Mouse (Mus musculus) stomach, postnatal 0 days (tissue): ENCODE measurements at regions not wholly inside any gene's neighbourhood (a gene's known extent, or its start where the extent isn't known, plus 50 kb on each side); places are given as distances from the start of the nearest gene placed in this dataset.

Experiments used
- ATAC-seq: fragments of 200-750 bp; cut with Nextera tagmentation; 2 replicates; pipeline ENCODE4 v1.8.0; 2017; ENCODE audit not compliant: low FRiP score, low TSS enrichment
- DNase-seq: peaks from one replicate; pipeline ENCODE4 v3.0.0-alpha.2; 2016; ENCODE audit warnings: low spot score
- H3K27ac ChIP-seq: fragments of 300-500 bp; sonication (generic); replicated peaks from 2 replicates; pipeline ENCODE4 v1.5.1; 2014; ENCODE audit warnings: mild to moderate bottlenecking, control low read depth
- H3K27me3 ChIP-seq: fragments of 300-500 bp; sonication (generic); 2 replicates; pipeline ENCODE4 v1.6.1; 2014; ENCODE audit warnings: low read length; ENCODE audit not compliant: control insufficient read depth, insufficient read depth
- H3K36me3 ChIP-seq: fragments of 300-500 bp; sonication (generic); 2 replicates; pipeline ENCODE4 v1.6.1; 2014; ENCODE audit warnings: low read length, mixed read lengths; ENCODE audit not compliant: control insufficient read depth, insufficient read depth
- H3K4me1 ChIP-seq: fragments of 300-500 bp; sonication (generic); replicated peaks from 2 replicates; pipeline ENCODE4 v1.6.1; 2014; ENCODE audit warnings: antibody characterized with exemption; ENCODE audit not compliant: control insufficient read depth, insufficient read depth
- H3K4me2 ChIP-seq: fragments of 300-500 bp; sonication (generic); replicated peaks from 2 replicates; pipeline ENCODE4 v1.6.1; 2014; ENCODE audit warnings: low read depth, mild to moderate bottlenecking, control low read depth, moderate library complexity
- H3K4me3 ChIP-seq: fragments of 300-500 bp; sonication (generic); 2 replicates; pipeline ENCODE4 v1.5.1; 2014; ENCODE audit warnings: low read depth, low read length, control low read depth
- H3K9ac ChIP-seq: fragments of 300-500 bp; sonication (generic); 2 replicates; pipeline ENCODE4 v1.6.1; 2014; ENCODE audit warnings: mild to moderate bottlenecking, low read length, control low read depth, mixed read lengths
- H3K9me3 ChIP-seq: fragments of 300-500 bp; sonication (generic); 2 replicates; pipeline ENCODE4 v1.6.1; 2016; ENCODE audit warnings: low read length; ENCODE audit not compliant: control insufficient read depth
- CTCF ChIP-seq: IDR thresholded peaks from 2 replicates; pipeline ENCODE4 v1.5.1; 2016; ENCODE audit warnings: antibody characterized with exemption, low read depth, mild to moderate bottlenecking, moderate library complexity
- EP300 ChIP-seq: optimal IDR thresholded peaks from 2 replicates; pipeline ENCODE3; 2016; ENCODE audit warnings: antibody characterized with exemption
- WGBS: fragments of 180-500 bp; shearing (Covaris S2); extraction: QIAGEN DNeasy Blood & Tissue Kit; methylation state at CpG from one replicate; pipeline ENCODE4 v1.1.7; 2014; 5-methylcytosine and 5-hydroxymethylcytosine counted together

GRCm38 (mm10) chr6:52409991-52410390 lies 96.7 kb downstream of the Evx1 start:
- no peak overlapping the region for H3K9ac ChIP-seq
- H3K9me3 ChIP-seq, result no peaks in the 10 kb centered on the region
- whole genome bisulfite sequencing, result 85% methylated on average over 4 of the region's 4 CpGs
- no peaks in the 10 kb centered on the region for H3K27me3 ChIP-seq
- DNase-seq (no peak), ATAC-seq (no peak)
- no peak overlapping the region for H3K27ac ChIP-seq
- H3K4me2 ChIP-seq, result no peak overlapping the region
- no peak overlapping the region for H3K4me3 ChIP-seq
- H3K4me1 ChIP-seq, result no peaks in the 10 kb centered on the region
- TF ChIP-seq CTCF, result no peak
- no peaks in the 10 kb centered on the region for H3K36me3 ChIP-seq

- Histone ChIP-seq H3K4me2 (no peak overlapping the region), H3K9me3 (no peaks in the 10 kb centered on the region), H3K4me1 (no peaks in the 10 kb centered on the region), H3K27ac (no peak overlapping the region), H3K9ac (no peak overlapping the region), H3K36me3 (no peaks in the 10 kb centered on the region), H3K4me3 (no peak overlapping the region), H3K27me3 (no peaks in the 10 kb centered on the region)
- no peak for DNase-seq
- WGBS, result 46% methylated on average over 5 of the region's 5 CpGs
- TF ChIP-seq CTCF, result no peak
- no peak for TF ChIP-seq EP300
- peak; percentile 26; the same call in 1 of the 2 replicates for ATAC-seq
These were observed 97.4 kb downstream of the Evx1 start for GRCm38 (mm10) chr6:52410711-52411110.

- ATAC-seq (no peak), DNase-seq (no peak)
- WGBS, result 63% methylated on average over 2 of the region's 2 CpGs
These were observed 98.0 kb downstream of the Evx1 start for GRCm38 (mm10) chr6:52411302-52411701.

GRCm38 (mm10) chr6:52413639-52414038 lies 100.3 kb downstream of the Evx1 start:
- Histone ChIP-seq H3K9me3 (no peaks in the 10 kb centered on the region), H3K4me1 (no peaks in the 10 kb centered on the region), H3K36me3 (no peaks in the 10 kb centered on the region), H3K9ac (no peak overlapping the region), H3K27me3 (no peaks in the 10 kb centered on the region), H3K27ac (no peak overlapping the region), H3K4me3 (no peak overlapping the region), H3K4me2 (no peak overlapping the region)
- 91% methylated on average over 4 of the region's 4 CpGs for WGBS
- ATAC-seq (no peak), DNase-seq (no peak)
- no peak for TF ChIP-seq CTCF
- TF ChIP-seq EP300, result no peak

More at GRCm38 (mm10) chr6:52411302-52411701, 98.0 kb downstream of the Evx1 start:
- TF ChIP-seq EP300 (no peak), CTCF (no peak)
- H3K4me3 ChIP-seq, result no peak overlapping the region
- no peak overlapping the region for H3K27ac ChIP-seq
- H3K27me3 ChIP-seq, result no peaks in the 10 kb centered on the region
- H3K4me2 ChIP-seq, result no peak overlapping the region
- H3K36me3 ChIP-seq, result no peaks in the 10 kb centered on the region
- no peak overlapping the region for H3K9ac ChIP-seq
- H3K9me3 ChIP-seq, result no peaks in the 10 kb centered on the region
- H3K4me1 ChIP-seq, result no peaks in the 10 kb centered on the region

GRCm38 (mm10) chr6:52415341-52415946 lies 102.1 kb downstream of the Evx1 start:
- no peak overlapping the region for H3K4me2 ChIP-seq
- DNase-seq (no peak), ATAC-seq (no peak)
- H3K4me1 ChIP-seq, result no peaks in the 10 kb centered on the region; the same call in 1 of the 2 replicates
- no peaks in the 10 kb centered on the region for H3K36me3 ChIP-seq
- H3K9ac ChIP-seq, result no peak overlapping the region
- TF ChIP-seq EP300 (no peak), CTCF (no peak)
- H3K27ac ChIP-seq, result no peak overlapping the region
- H3K4me3 ChIP-seq, result no peak overlapping the region
- 90% methylated on average over 14 of the region's 14 CpGs for WGBS
- H3K27me3 ChIP-seq, result no peaks in the 10 kb centered on the region
- H3K9me3 ChIP-seq, result no peaks in the 10 kb centered on the region

- H3K36me3 ChIP-seq, result no peaks in the 10 kb centered on the region
- no peak for DNase-seq
- 75% methylated on average over 3 of the region's 3 CpGs for WGBS
- ATAC-seq, result no peak
- no peak overlapping the region for H3K4me2 ChIP-seq
- H3K27me3 ChIP-seq, result no peaks in the 10 kb centered on the region
- H3K4me3 ChIP-seq, result no peak overlapping the region
- no peak for TF ChIP-seq CTCF
- TF ChIP-seq EP300, result no peak
- H3K27ac ChIP-seq, result no peak overlapping the region
- H3K4me1 ChIP-seq, result no peaks in the 10 kb centered on the region; the same call in 1 of the 2 replicates
- H3K9me3 ChIP-seq, result no peaks in the 10 kb centered on the region
- H3K9ac ChIP-seq, result no peak overlapping the region
These were observed 103.2 kb downstream of the Evx1 start for GRCm38 (mm10) chr6:52416491-52416890.
